Mouse (Mus musculus) lung, adult 2 months (tissue): ENCODE measurements at regions not wholly inside any gene's neighbourhood (a gene's known extent, or its start where the extent isn't known, plus 50 kb on each side); places are given as distances from the start of the nearest gene placed in this dataset.
"Not testable (repeated sequence)": the region's sequence is repeated elsewhere in the genome, so short reads cannot be mapped to it uniquely, and the experiment has no call there.

Source experiments
- DNase-seq: peaks from one replicate; pipeline ENCODE4 v3.0.0; 2022
- H3K4me1 ChIP-seq: fragments of 200-500 bp; 2 replicates; pipeline ENCODE4 v1.6.1; 2011; ENCODE audit warnings: low read length; ENCODE audit not compliant: control insufficient read depth, insufficient read depth
- H3K4me3 ChIP-seq: fragments of 200-500 bp; replicated peaks from 2 replicates; pipeline ENCODE3; 2011; ENCODE audit warnings: low read depth, mild to moderate bottlenecking, control low read depth, low read length; ENCODE audit errors: extremely low read depth
- CTCF ChIP-seq: fragments of 200-500 bp; IDR thresholded peaks from 2 replicates; pipeline ENCODE4 v1.5.1; 2011; ENCODE audit warnings: mild to moderate bottlenecking, low read length, control low read depth; ENCODE audit not compliant: insufficient read depth
- POLR2A ChIP-seq: fragments of 200-500 bp; IDR thresholded peaks from 2 replicates; pipeline ENCODE4 v1.6.1; 2011; ENCODE audit warnings: low read depth, mild to moderate bottlenecking, control low read depth, low read length, borderline replicate concordance; ENCODE audit errors: extremely low read depth
- WGBS: fragments of 180-500 bp; shearing (Covaris S2); methylation state at CpG from one replicate; pipeline ENCODE4 v1.1.7; 2018; 5-methylcytosine and 5-hydroxymethylcytosine counted together

- H3K4me3 ChIP-seq = no peak overlapping the region
- no peaks in the 10 kb centered on the region for H3K4me1 ChIP-seq
- TF ChIP-seq POLR2A = no peak
- TF ChIP-seq CTCF = no peak
- 22% methylated on average over 11 of the region's 11 CpGs for whole genome bisulfite sequencing
- no peak for DNase-seq
These were observed 199.0 kb downstream of the Zfp619 start for GRCm38 (mm10) chr7:39716340-39717150.

- Histone ChIP-seq H3K4me1 (no peaks in the 10 kb centered on the region), H3K4me3 (no peak overlapping the region)
- TF ChIP-seq POLR2A (no peak), CTCF (no peak)
- DNase-seq = no peak
- 68% methylated on average over 12 of the region's 12 CpGs for WGBS
These were observed 210.5 kb downstream of the Zfp619 start for GRCm38 (mm10) chr7:39727935-39728557.

GRCm38 (mm10) chr7:39728930-39729329, 211.4 kb downstream of the Zfp619 start:
- TF ChIP-seq POLR2A = no peak
- WGBS = 62% methylated on average over 7 of the region's 7 CpGs
- Histone ChIP-seq H3K4me3 (no peak overlapping the region), H3K4me1 (no peaks in the 10 kb centered on the region)
- DNase-seq = no peak

- 42% methylated on average over 3 of the region's 3 CpGs for WGBS
- TF ChIP-seq CTCF (no peak), POLR2A (no peak)
- H3K4me1 ChIP-seq = no peaks in the 10 kb centered on the region
These were observed 212.2 kb downstream of the Zfp619 start for GRCm38 (mm10) chr7:39729723-39730122.

GRCm38 (mm10) chr7:39732790-39733189, 215.2 kb downstream of the Zfp619 start:
- Histone ChIP-seq H3K4me1 (no peaks in the 10 kb centered on the region), H3K4me3 (no peak overlapping the region)
- 48% methylated on average over 1 of the region's 1 CpGs for WGBS
- TF ChIP-seq POLR2A = no peak
- TF ChIP-seq CTCF = no peak
- DNase-seq = no peak

More at GRCm38 (mm10) chr7:39729723-39730122, 212.2 kb downstream of the Zfp619 start:
- DNase-seq = no peak
- H3K4me3 ChIP-seq = no peak overlapping the region

GRCm38 (mm10) chr7:39748395-39748794, 230.8 kb downstream of the Zfp619 start:
- H3K4me3 ChIP-seq, DNase-seq, H3K4me1 ChIP-seq: not testable (repeated sequence)

- TF ChIP-seq POLR2A = no peak
- TF ChIP-seq CTCF = no peak
- WGBS = 76% methylated on average over 7 of the region's 7 CpGs
- Histone ChIP-seq H3K4me3 (no peak overlapping the region), H3K4me1 (no peaks in the 10 kb centered on the region)
- no peak for DNase-seq
These were observed 232.9 kb downstream of the Zfp619 start for GRCm38 (mm10) chr7:39750448-39750847.

GRCm38 (mm10) chr7:39764366-39764765, 246.8 kb downstream of the Zfp619 start:
- 87% methylated on average over 2 of the region's 2 CpGs for WGBS
- TF ChIP-seq POLR2A (no peak), CTCF (no peak)

GRCm38 (mm10) chr7:39765094-39765493, 247.5 kb downstream of the Zfp619 start:
- TF ChIP-seq POLR2A = no peak
- no peak for TF ChIP-seq CTCF
- no peak for DNase-seq
- WGBS = 76% methylated on average over 5 of the region's 5 CpGs
- H3K4me3 ChIP-seq = no peak overlapping the region
- no peaks in the 10 kb centered on the region for H3K4me1 ChIP-seq

More at GRCm38 (mm10) chr7:39764366-39764765, 246.8 kb downstream of the Zfp619 start:
- Histone ChIP-seq H3K4me1 (no peaks in the 10 kb centered on the region), H3K4me3 (no peak overlapping the region)
- DNase-seq = no peak

- no peak for DNase-seq
- Histone ChIP-seq H3K4me3 (no peak overlapping the region), H3K4me1 (no peaks in the 10 kb centered on the region)
- 87% methylated on average over 6 of the region's 6 CpGs for WGBS
- TF ChIP-seq CTCF (no peak), POLR2A (no peak)
These were observed 255.7 kb downstream of the Zfp619 start for GRCm38 (mm10) chr7:39773291-39773690.

- 58% methylated on average over 4 of the region's 4 CpGs for WGBS
- TF ChIP-seq CTCF (no peak), POLR2A (no peak)
- Histone ChIP-seq H3K4me1 (no peaks in the 10 kb centered on the region), H3K4me3 (no peak overlapping the region)
- no peak for DNase-seq
These were observed 271.8 kb downstream of the Zfp619 start for GRCm38 (mm10) chr7:39789321-39789720.
